Mouse (Mus musculus) liver, embryonic 14 days (tissue): ENCODE data around the gene Pax9. TPM values are rescaled to one million over a fixed set of nuclear protein-coding genes. Genes with fewer than 3 reads are reported as not detected.

ENCODE experiments used
- polyA plus RNA-seq: library from polyadenylated mRNA; depleted of rRNA; stranded (reverse); fragments of >200 nt; gene quantifications from 2 replicates; pipeline ENCODE4 v1.2.3, GENCODE M21; 2012; rRNA removed

The Pax9 gene
- not detected in 2 replicates for polyA plus RNA-seq

DNA sequence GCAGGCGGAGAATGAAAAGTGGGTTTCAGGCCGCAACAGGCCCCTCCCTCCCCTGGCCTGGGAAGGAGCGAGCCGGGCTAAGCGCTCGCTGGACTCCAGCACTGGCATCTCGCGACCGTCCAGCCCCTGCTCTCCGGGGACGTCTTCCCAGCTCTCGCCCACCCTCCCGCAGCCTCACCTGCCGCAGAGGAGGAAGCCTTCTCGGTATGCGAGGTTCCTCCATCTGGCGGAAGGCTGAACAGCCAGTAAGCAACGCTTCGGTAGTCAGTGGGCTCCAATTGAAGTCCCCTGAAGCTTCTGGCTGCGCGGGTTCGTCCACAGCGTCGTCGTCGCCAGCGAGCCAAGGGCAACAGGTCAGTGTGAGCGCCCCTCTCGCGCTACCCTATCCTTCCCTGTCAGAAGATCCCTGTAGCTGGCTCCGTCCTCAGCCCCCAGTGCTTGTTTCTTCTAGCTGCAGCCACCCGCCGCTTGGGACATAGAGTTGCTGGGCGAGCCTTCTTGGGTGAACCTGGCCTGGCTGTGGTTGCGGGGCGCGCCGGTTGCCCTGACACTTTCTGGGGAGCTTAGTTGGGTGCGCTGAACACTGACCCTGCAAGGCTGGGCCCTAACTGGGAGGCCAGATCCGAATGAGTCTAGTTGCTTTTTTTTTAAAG, at the start of gene Pax9:
Gene Pax9, plus strand, starts transcription at position 341 of the 653 bp plus-strand sequence.

Other genes with a start within 250 kb of the Pax9 start
- 0.02 TPM in 1 of 2 replicates, not detected in the other for gene Nkx2-1, start 154.9 kb upstream of the Pax9 start, polyA plus RNA-seq
- not detected in 2 replicates for gene Nkx2-9, start 78.5 kb upstream of the Pax9 start, polyA plus RNA-seq